Mouse (Mus musculus) embryonic stem cell, embryonic (primary cell): ENCODE measurements at regions not wholly inside any gene's neighbourhood (a gene's known extent, or its start where the extent isn't known, plus 50 kb on each side); places are given as distances from the start of the nearest gene placed in this dataset.
"Not testable (repeated sequence)": the region's sequence is repeated elsewhere in the genome, so short reads cannot be mapped to it uniquely, and the experiment has no call there.

Experiments
- CTCF ChIA-PET, 4 experiments: fragments of 300-600 bp in 2 of 4; fragments of 350-600 bp in 2 of 4; sonication (Branson Sonifier 250); formaldehyde crosslinking; loops; one replicate each; lab custom pipeline; 2022; ENCODE audit warnings: inconsistent platforms in 2 of 4; lab: Charles Lee
- POLR2A ChIA-PET, 4 experiments: fragments of 300-600 bp in 2 of 4; fragments of 350-600 bp in 2 of 4; sonication (Branson Sonifier 250); formaldehyde crosslinking; loops; one replicate each; lab custom pipeline; 2022; ENCODE audit warnings: antibody characterized with exemption in 4 of 4, inconsistent platforms in 1 of 4; lab: Charles Lee

GRCm38 (mm10) chr13:97383351-97383750, 142.4 kb downstream of the Enc1 start:
- ChIA-PET POLR2A (interaction anchor here in 3 of 4 experiments (0.5 to 2.1 kb wide), 4 partner anchors 24 to 182 kb away, joined by 3 to 6 read pairs (median 3); no protein-coding TSS in a partner anchor), CTCF (no interaction called here)

DNA sequence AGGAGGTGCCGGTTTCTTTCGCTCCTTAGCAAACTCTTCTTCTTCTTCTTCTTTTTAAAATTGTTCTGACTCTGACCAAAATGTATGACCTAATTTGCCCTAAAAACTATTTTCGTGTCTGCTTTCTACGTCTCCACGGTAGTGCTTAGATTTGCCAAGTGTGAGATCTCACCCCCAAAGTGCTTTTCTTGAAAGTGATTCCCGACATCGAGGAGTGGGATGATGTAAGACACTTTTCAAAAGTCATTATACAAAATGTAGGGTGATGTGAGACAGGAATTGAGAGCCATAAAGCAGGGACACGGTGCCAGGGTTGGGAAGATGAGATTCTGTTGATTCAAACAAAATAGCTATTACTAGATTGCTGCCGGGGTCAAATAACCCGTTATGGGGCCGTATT, 139.5 kb downstream of the Enc1 start:
- CTCF ChIA-PET = interaction anchor here in 1 of 4 experiments (0.8 kb wide), 1 partner anchor 140 kb away, joined by 4 read pairs; no protein-coding TSS in a partner anchor

GRCm38 (mm10) chr13:97376232-97376523, 135.3 kb downstream of the Enc1 start:
- ChIA-PET CTCF (no interaction called here), POLR2A (interaction anchor here in 2 of 4 experiments (0.5 to 1.0 kb wide), 3 partner anchors 9 to 109 kb away, joined by 3 to 5 read pairs (median 4); no protein-coding TSS in a partner anchor)

More for the DNA sequence above, 139.5 kb downstream of the Enc1 start:
- POLR2A ChIA-PET = interaction anchor here in 2 of 4 experiments (1.0 to 1.3 kb wide), 5 partner anchors 28 to 105 kb away, joined by 3 to 4 read pairs (median 3); no protein-coding TSS in a partner anchor

DNA sequence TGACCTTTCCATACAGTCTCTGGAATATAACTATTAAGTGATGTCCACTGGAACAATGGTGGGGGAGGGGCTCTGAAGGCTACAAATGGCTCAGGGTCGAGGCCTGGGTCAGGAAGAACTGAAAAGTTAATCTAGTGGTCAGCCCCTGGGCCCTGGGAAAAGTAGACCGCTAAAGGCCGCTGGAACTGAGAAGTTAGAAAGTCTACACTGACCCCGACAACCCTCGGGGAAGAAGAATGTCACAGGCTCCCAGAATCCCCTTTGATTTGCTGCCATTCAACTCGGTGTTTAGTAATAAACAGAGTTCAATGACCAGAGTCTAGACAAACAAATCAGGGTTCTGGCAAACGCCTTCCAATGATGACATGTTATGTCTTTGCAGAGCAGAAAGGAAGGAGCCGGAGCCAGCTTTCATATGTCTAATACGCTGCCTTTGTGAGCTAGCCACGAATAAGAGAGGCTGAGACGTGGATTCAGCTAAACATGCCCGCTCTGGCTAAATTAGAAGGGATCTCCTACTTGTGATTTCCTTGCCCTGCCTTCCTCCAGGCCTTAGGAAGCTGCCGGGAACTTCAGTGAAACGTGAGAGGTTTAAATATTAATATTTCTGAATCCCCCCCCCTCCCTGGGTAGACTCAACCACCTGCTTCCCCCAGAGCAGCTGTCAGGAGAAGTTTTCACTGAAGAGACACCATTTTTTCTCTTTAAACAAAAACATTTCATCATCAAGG, 134.8 kb downstream of the Enc1 start:
- ChIA-PET POLR2A (interaction anchor here in 2 of 4 experiments (0.5 to 1.0 kb wide), 3 partner anchors 9 to 109 kb away, joined by 3 to 5 read pairs (median 4); no protein-coding TSS in a partner anchor), CTCF (no interaction called here)

- ChIA-PET POLR2A (interaction anchor here (0.6 to 1.9 kb wide), 10 partner anchors 15 to 116 kb away, joined by 3 to 8 read pairs (median 3); no protein-coding TSS in a partner anchor), CTCF (interaction anchor here in 2 of 4 experiments (0.6 to 0.7 kb wide), 2 partner anchors 14 to 273 kb away, joined by 4 read pairs; partner anchors contain the start of gene Gm6169 (in 1 of the 2))
Measured at GRCm38 (mm10) chr13:97372348-97372747, 131.4 kb downstream of the Enc1 start.

DNA sequence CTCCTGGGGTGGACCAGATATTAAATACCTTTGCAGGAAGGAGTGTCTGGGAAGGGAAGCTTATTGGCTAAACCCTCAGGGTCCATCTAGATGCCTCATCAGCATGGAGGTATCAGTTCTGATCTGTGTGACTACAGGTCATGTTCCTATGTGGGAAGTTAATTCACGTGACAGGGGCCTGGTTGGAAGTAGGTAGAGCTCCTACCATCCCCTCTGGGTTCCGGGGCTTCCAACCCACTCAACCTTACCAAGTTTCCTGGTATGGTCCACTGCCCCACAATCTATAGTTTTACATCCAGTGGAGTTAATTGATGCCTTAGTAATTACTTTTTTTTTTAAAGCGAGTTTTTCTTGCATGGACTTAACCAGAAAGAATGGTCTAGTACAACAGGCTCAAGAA, 130.3 kb downstream of the Enc1 start:
- ChIA-PET POLR2A (interaction anchor here (0.6 to 1.9 kb wide), 9 partner anchors 12 to 1547 kb away, joined by 3 to 7 read pairs (median 3); no protein-coding TSS in a partner anchor), CTCF (no interaction called here)

DNA sequence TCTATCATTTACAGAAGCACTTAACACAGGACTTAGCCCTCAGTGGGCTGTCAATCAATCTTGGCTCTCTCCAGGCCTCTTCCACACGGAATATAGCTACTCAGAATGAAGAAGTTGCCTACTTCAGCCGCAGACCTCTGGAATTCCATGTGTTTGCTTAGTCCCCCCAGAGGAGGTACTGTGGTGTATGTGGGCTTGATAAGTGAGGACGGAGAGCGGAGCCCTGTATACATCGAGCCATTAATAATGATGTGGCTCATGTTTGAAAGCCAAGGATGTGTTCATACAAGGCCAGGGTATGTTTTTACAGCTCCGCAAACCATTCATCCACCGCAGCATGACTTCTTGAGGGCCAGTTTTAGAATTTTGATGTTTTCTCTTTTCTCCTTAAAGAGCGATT, 125.8 kb downstream of the Enc1 start:
- CTCF ChIA-PET = interaction anchor here in 1 of 4 experiments (0.6 kb wide), 1 partner anchor 939 kb away, joined by 3 read pairs; no protein-coding TSS in a partner anchor
- POLR2A ChIA-PET = interaction anchor here (0.5 to 4.8 kb wide), 13 partner anchors 9 to 1843 kb away, joined by 3 to 36 read pairs (median 3); no protein-coding TSS in a partner anchor

DNA sequence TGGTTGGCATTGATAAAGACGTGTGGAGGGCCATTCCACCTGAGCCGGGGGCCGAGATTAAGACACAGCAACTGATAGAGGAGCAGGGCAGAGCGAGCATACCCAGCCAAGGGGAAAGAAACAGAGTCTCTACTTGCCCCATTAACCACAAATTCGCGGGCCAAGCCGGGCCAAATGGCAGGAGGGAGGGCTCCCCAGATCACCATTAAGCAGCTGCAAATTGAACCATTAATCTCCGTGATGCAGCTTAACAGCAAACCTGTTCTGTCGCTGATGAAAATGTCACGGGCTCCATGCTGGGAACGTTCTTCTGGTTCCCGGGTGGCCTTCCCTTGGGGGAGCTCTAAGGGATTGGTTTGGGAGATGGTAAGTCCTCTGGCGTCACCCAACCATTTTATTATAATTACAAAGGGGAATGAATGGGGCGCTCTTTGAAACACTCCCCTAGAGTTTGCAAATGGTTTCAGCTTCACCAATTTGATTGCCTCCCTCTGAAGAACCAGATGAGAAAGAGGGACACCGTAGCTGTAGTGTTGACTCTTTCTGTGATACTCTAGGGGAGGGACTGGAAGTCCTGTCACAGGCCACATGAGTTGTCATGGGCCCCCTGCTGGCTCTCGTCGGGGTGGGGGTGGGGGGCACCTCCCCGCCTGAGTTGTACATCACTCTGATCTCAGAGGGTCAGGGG, 124.8 kb downstream of the Enc1 start:
- CTCF ChIA-PET = interaction anchor here in 1 of 4 experiments (0.6 kb wide), 1 partner anchor 115 kb away, joined by 3 read pairs; no protein-coding TSS in a partner anchor
- POLR2A ChIA-PET = interaction anchor here (0.6 to 4.8 kb wide), 18 partner anchors 8 to 125 kb away, joined by 3 to 36 read pairs (median 3); partner anchors contain the start of gene Enc1 (in 1 of the 4)

DNA sequence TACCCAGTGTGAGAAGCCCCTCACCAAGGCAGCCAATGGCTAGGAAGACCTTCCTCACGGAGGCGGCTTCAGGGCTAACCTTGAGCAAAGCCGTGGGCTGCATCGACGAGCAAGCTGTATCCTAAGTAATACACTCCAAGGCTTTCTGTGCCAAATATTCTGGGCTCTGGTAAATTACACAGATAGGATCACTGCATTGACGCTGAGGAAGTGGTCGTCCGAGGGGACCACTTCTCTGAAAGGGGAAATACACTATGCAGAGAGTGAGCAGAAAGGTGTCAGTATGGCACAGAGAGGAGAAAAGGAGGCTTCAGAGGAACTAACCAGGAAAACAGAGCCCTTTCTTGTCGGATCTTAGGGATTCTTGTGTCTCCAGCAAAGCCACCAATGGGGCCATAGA, 124.1 kb downstream of the Enc1 start:
- CTCF ChIA-PET = interaction anchor here in 1 of 4 experiments (0.6 kb wide), 1 partner anchor 121 kb away, joined by 3 read pairs; no protein-coding TSS in a partner anchor
- POLR2A ChIA-PET = interaction anchor here in 3 of 4 experiments (0.6 to 4.8 kb wide), 9 partner anchors 9 to 738 kb away, joined by 3 to 36 read pairs (median 4); no protein-coding TSS in a partner anchor

GRCm38 (mm10) chr13:97363765-97364164, 122.9 kb downstream of the Enc1 start:
- CTCF ChIA-PET = interaction anchor here in 1 of 4 experiments (0.6 kb wide), 1 partner anchor 17 kb away, joined by 3 read pairs; no protein-coding TSS in a partner anchor
- POLR2A ChIA-PET = interaction anchor here in 3 of 4 experiments (1.0 to 1.9 kb wide), 7 partner anchors 14 to 123 kb away, joined by 3 to 6 read pairs (median 3); partner anchors contain the start of gene Enc1 (in 2 of the 3)

DNA sequence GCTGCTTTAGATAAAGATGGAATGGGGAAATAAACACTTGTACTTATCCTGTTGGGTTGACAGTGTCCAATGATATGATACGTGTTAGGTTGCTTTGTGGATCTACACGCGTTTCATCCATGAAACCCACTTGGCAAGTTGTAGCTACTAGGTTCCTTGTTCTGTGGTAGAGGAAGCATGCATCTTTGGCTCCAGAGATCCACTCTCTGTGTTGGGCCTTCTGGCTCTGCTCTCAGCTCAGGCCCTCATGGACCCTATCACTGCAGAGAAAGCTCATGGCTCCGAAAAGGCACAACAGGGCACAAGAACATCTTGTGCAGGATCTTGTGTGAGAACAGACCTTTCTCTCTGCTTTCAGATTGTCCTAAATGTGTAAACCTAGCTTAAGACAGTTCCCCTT, 122.3 kb downstream of the Enc1 start:
- CTCF ChIA-PET = interaction anchor here in 1 of 4 experiments (0.6 kb wide), 1 partner anchor 18 kb away, joined by 3 read pairs; no protein-coding TSS in a partner anchor
- POLR2A ChIA-PET = interaction anchor here in 3 of 4 experiments (1.0 to 1.5 kb wide), 5 partner anchors 13 to 123 kb away, joined by 3 to 6 read pairs (median 3); partner anchors contain the start of gene Enc1 (in 2 of the 3)

DNA sequence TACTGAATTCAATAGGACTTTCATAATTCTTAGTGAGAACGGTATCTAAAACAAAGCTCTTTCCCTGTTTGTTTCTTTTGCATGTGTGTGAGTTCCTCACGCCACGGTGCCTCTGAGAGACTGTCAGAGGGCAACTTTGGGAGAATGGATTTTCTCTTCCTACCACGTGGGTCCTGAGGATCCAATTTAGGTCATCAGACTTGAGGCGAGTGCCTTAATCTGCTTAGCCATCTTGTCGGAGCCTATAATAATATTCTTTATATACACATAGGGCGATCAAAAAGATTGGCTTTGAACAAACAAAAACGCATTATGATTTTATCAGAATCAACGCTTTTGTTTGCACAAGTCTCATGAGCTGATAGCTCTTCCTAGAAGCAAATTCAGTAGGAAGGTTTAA, 119.6 kb downstream of the Enc1 start:
- CTCF ChIA-PET = no interaction called here
- POLR2A ChIA-PET = interaction anchor here in 1 of 4 experiments (7.7 kb wide), 1 partner anchor 124 kb away, joined by 44 read pairs; no protein-coding TSS in a partner anchor

- CTCF ChIA-PET = interaction anchor here in 1 of 4 experiments (0.5 kb wide), 1 partner anchor 13 kb away, joined by 4 read pairs; no protein-coding TSS in a partner anchor
- POLR2A ChIA-PET = interaction anchor here (0.6 to 7.7 kb wide), 23 partner anchors 9 to 672 kb away, joined by 3 to 44 read pairs (median 3); partner anchors contain the start of genes Enc1 (in 1 of the 4) and Fam169a (in 1 of the 4)
Measured at GRCm38 (mm10) chr13:97358781-97359305, 117.9 kb downstream of the Enc1 start.

GRCm38 (mm10) chr13:97358261-97358660, 117.4 kb downstream of the Enc1 start:
- POLR2A ChIA-PET = interaction anchor here (0.6 to 7.7 kb wide), 22 partner anchors 9 to 332 kb away, joined by 3 to 44 read pairs (median 4); partner anchors contain the start of gene Fam169a (in 1 of the 4)
- CTCF ChIA-PET = interaction anchor here in 1 of 4 experiments (0.5 kb wide), 1 partner anchor 14 kb away, joined by 4 read pairs; no protein-coding TSS in a partner anchor

GRCm38 (mm10) chr13:97356923-97357807, 116.3 kb downstream of the Enc1 start:
- POLR2A ChIA-PET = interaction anchor here (0.6 to 7.7 kb wide), 20 partner anchors 9 to 132 kb away, joined by 3 to 44 read pairs (median 3); partner anchors contain the start of gene Enc1 (in 1 of the 4)
- CTCF ChIA-PET = no interaction called here

DNA sequence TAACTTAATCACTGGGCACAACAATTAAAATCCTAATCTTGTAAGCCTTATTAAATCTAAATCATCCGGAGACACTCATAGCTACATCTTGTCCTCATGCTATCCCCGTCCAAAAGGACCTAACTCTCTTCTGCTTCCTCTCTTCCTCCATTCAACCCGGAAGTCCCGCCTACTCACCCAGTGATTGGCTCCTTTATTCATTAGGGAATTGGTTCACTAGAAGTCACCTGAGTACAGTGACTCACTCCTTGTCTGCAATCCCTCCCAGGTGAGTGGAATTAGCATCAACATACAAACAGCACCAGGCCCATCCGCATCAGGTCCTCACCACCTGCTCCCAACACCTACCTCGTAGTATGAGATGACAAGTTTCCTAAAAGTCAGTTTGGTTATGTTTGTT, 114.5 kb downstream of the Enc1 start:
- CTCF ChIA-PET = not testable (repeated sequence)
- POLR2A ChIA-PET = interaction anchor here (0.6 to 7.7 kb wide), 29 partner anchors 11 to 282 kb away, joined by 3 to 44 read pairs (median 3); partner anchors contain the start of gene Enc1 (in 2 of the 4)
